Mouse (Mus musculus): ENCODE results near the gene Nfkb1. TPM values are rescaled to one million over a fixed set of nuclear protein-coding genes. Genes with fewer than 3 reads are reported as not detected.
A peak's percentile ranks its signal among the peaks of the same experiment; 100 is the strongest.

Gene Nfkb1
- polyA plus RNA-seq, 1 experiment: 45.0 TPM

DNA sequence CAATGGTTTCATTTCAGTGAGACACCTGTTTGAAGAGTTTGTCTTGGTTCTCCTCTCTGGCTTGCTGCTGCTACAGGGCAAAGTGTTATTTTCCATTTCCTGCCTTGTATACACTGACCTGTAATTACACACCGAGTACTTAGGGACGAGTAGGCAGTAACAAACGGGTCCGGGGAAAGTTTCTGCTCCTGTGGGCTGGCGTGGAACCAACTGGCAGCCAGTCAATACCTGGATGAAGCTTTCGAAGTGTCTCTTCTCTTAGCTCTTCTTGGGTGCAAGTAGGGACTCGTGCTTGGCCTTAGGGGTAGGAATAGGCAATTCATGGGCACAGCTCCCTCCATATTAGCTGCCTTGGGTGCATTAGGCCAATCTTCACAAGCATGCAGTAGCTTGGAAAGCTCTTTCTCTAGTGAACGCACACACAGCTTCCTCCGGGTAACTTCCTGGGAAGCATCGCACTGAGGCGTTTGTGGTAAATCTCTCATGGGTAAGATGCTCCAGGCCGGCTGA, 7.2 kb upstream of the Nfkb1 start:
- H3K79me3 ChIP-seq (ENCODE audit: low read depth): no peaks in the 10 kb centered on the region
- H3K79me2 ChIP-seq (ENCODE audit: control insufficient read depth, insufficient read depth): no peaks in the 10 kb centered on the region
- H3K4me3 ChIP-seq (ENCODE audit: insufficient read depth, poor library complexity, severe bottlenecking): no peak overlapping the region
- no peak overlapping the region for H3ac ChIP-seq (ENCODE audit: control insufficient read depth, insufficient read length, low read depth)
- TF ChIP-seq MYOD1 (IDR thresholded peaks at IDR 0.05; ENCODE audit: control insufficient read depth, insufficient read length, low read depth) (no peak), CTCF (IDR thresholded peaks at IDR 0.05; ENCODE audit: control insufficient read depth, insufficient read depth, insufficient read length) (no peak), MYOG (IDR thresholded peaks at IDR 0.05; ENCODE audit: control insufficient read depth, extremely low read depth, insufficient read length) (no peak), CEBPB (IDR thresholded peaks at IDR 0.05; ENCODE audit: low read depth) (no peak), FOSL1 (IDR thresholded peaks at IDR 0.05; ENCODE audit: insufficient read depth, low read length, poor library complexity, severe bottlenecking) (no peak), MAX (IDR thresholded peaks at IDR 0.05) (no peak), USF1 (IDR thresholded peaks at IDR 0.05; ENCODE audit: low read depth) (no peak)
- no peaks in the 10 kb centered on the region for H3K27me3 ChIP-seq (ENCODE audit: control insufficient read depth, insufficient read depth, insufficient read length)
- no peaks in the 10 kb centered on the region for H3K36me3 ChIP-seq (ENCODE audit: control insufficient read depth, insufficient read depth)

DNA sequence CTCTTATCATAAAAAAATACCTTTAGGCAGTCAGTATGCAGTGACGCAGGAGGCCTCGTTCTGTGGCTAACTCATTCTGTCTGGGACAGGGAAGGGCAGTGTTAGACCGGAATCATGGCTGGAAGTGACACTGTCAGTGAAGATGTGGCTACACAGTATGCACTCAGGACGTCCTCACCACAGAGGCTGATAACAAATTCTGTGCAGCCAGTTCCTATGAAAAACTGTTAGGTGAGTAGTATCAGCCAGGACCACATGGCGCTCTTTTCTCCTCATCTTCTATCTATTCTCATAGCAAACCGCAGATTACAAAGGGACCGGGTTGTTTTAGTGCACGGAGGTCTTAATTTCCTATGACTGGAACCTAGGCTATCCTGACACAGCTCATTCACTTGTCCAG, 4.9 kb upstream of the Nfkb1 start:
- no peak for TF ChIP-seq MYOD1 (IDR thresholded peaks at IDR 0.05; ENCODE audit: control insufficient read depth, insufficient read length, low read depth)
- no peak for TF ChIP-seq MYOG (IDR thresholded peaks at IDR 0.05; ENCODE audit: control insufficient read depth, extremely low read depth, insufficient read length)
- TF ChIP-seq CEBPB (IDR thresholded peaks at IDR 0.05; ENCODE audit: low read depth): no peak
- no peak for TF ChIP-seq USF1 (IDR thresholded peaks at IDR 0.05; ENCODE audit: low read depth)
- TF ChIP-seq FOSL1 (IDR thresholded peaks at IDR 0.05; ENCODE audit: insufficient read depth, low read length, poor library complexity, severe bottlenecking): no peak
- no peak for TF ChIP-seq MAX (IDR thresholded peaks at IDR 0.05)
- TF ChIP-seq CTCF (IDR thresholded peaks at IDR 0.05; ENCODE audit: control insufficient read depth, insufficient read depth, insufficient read length): no peak
- Histone ChIP-seq H3K27me3 (ENCODE audit: control insufficient read depth, insufficient read depth, insufficient read length) (no peaks in the 10 kb centered on the region), H3ac (ENCODE audit: control insufficient read depth, insufficient read length, low read depth) (no peak overlapping the region), H3K79me2 (ENCODE audit: control insufficient read depth, insufficient read depth) (peaks cover 9% of the 10 kb centered on the region), H3K79me3 (ENCODE audit: low read depth) (no peaks in the 10 kb centered on the region), H3K36me3 (ENCODE audit: control insufficient read depth, insufficient read depth) (no peaks in the 10 kb centered on the region), H3K4me3 (ENCODE audit: insufficient read depth, poor library complexity, severe bottlenecking) (no peak overlapping the region)

GRCm38 (mm10) chr3:135692999-135693398, 1.7 kb upstream of the Nfkb1 start:
- H3K36me3 ChIP-seq (ENCODE audit: control insufficient read depth, insufficient read depth): no peaks in the 10 kb centered on the region
- no peaks in the 10 kb centered on the region for H3K27me3 ChIP-seq (ENCODE audit: control insufficient read depth, insufficient read depth, insufficient read length)
- no peak overlapping the region for H3K4me3 ChIP-seq (ENCODE audit: insufficient read depth, poor library complexity, severe bottlenecking)
- H3K79me2 ChIP-seq (ENCODE audit: control insufficient read depth, insufficient read depth): peaks cover 41% of the 10 kb centered on the region
- no peak overlapping the region for H3ac ChIP-seq (ENCODE audit: control insufficient read depth, insufficient read length, low read depth)
- peaks cover 26% of the 10 kb centered on the region for H3K79me3 ChIP-seq (ENCODE audit: low read depth)
- TF ChIP-seq USF1 (IDR thresholded peaks at IDR 0.05; ENCODE audit: low read depth): no peak
- TF ChIP-seq MAX (IDR thresholded peaks at IDR 0.05): no peak
- TF ChIP-seq FOSL1 (IDR thresholded peaks at IDR 0.05; ENCODE audit: insufficient read depth, low read length, poor library complexity, severe bottlenecking): no peak
- TF ChIP-seq MYOD1 (IDR thresholded peaks at IDR 0.05; ENCODE audit: control insufficient read depth, insufficient read length, low read depth): no peak
- no peak for TF ChIP-seq CEBPB (IDR thresholded peaks at IDR 0.05; ENCODE audit: low read depth)
- no peak for TF ChIP-seq MYOG (IDR thresholded peaks at IDR 0.05; ENCODE audit: control insufficient read depth, extremely low read depth, insufficient read length)
- TF ChIP-seq CTCF (IDR thresholded peaks at IDR 0.05; ENCODE audit: control insufficient read depth, insufficient read depth, insufficient read length): no peak

DNA sequence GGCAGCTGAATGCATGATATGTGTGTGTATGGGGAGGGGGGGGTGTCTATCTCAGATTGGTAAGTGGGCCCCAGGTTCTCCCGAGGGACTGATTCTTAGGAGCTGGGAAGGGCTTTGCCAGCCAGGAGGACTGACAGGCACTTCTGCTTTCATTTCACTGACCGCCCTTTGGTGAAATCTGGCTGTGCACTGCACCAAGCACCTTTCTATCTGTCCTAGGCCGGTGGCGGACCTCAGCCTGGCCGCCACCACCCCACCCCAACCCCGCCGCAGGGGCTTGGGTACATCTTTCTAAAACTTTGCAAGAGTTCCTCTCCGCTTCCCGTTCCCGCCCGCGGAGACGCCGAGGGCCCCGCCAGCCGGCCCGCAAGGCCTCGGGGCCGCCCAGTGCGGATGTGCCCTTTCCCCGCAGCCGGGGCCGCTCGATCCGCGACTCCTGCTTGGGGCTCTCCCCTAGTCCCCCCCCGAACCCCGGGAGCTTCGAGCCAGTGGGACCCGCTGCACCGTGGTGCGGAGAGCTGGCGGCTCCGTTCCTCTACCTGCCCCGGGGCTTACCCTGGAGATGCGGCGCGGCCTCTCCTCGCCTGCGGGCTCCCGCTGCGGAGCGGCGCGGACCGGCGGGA, 668 bp downstream of the Nfkb1 start:
- H3K79me3 ChIP-seq (ENCODE audit: low read depth): peaks cover 49% of the 10 kb centered on the region
- H3ac ChIP-seq (ENCODE audit: control insufficient read depth, insufficient read length, low read depth): peak overlapping the region; percentile 94
- no peaks in the 10 kb centered on the region for H3K27me3 ChIP-seq (ENCODE audit: control insufficient read depth, insufficient read depth, insufficient read length)
- TF ChIP-seq CTCF (IDR thresholded peaks at IDR 0.05; ENCODE audit: control insufficient read depth, insufficient read depth, insufficient read length): no peak
- peaks cover 64% of the 10 kb centered on the region for H3K79me2 ChIP-seq (ENCODE audit: control insufficient read depth, insufficient read depth)
- peak overlapping the region; percentile 70 for H3K4me3 ChIP-seq (ENCODE audit: insufficient read depth, poor library complexity, severe bottlenecking)
- peaks cover 4% of the 10 kb centered on the region for H3K36me3 ChIP-seq (ENCODE audit: control insufficient read depth, insufficient read depth)

GRCm38 (mm10) chr3:135689773-135690567, 1.4 kb downstream of the Nfkb1 start:
- Histone ChIP-seq H3ac (ENCODE audit: control insufficient read depth, insufficient read length, low read depth) (peak overlapping the region; percentile 94), H3K4me3 (ENCODE audit: insufficient read depth, poor library complexity, severe bottlenecking) (peak overlapping the region; percentile 70), H3K27me3 (ENCODE audit: control insufficient read depth, insufficient read depth, insufficient read length) (no peaks in the 10 kb centered on the region), H3K79me3 (ENCODE audit: low read depth) (peaks cover 56% of the 10 kb centered on the region), H3K36me3 (ENCODE audit: control insufficient read depth, insufficient read depth) (peaks cover 4% of the 10 kb centered on the region), H3K79me2 (ENCODE audit: control insufficient read depth, insufficient read depth) (peaks cover 71% of the 10 kb centered on the region)
- no peak for TF ChIP-seq CTCF (IDR thresholded peaks at IDR 0.05; ENCODE audit: control insufficient read depth, insufficient read depth, insufficient read length)
- no peak for TF ChIP-seq FOSL1 (IDR thresholded peaks at IDR 0.05; ENCODE audit: insufficient read depth, low read length, poor library complexity, severe bottlenecking)
- no peak for TF ChIP-seq USF1 (IDR thresholded peaks at IDR 0.05; ENCODE audit: low read depth)
- TF ChIP-seq MYOD1 (IDR thresholded peaks at IDR 0.05; ENCODE audit: control insufficient read depth, insufficient read length, low read depth): no peak
- TF ChIP-seq MAX (IDR thresholded peaks at IDR 0.05): no peak
- no peak for TF ChIP-seq MYOG (IDR thresholded peaks at IDR 0.05; ENCODE audit: control insufficient read depth, extremely low read depth, insufficient read length)

Data from C2C12 (cell line).